Mouse (Mus musculus): ENCODE results near the gene Psen2. TPM values are rescaled to one million over a fixed set of nuclear protein-coding genes. Genes with fewer than 3 reads are reported as not detected.

The Psen2 gene
- polyA plus RNA-seq, 1 experiment from 2014 or later: 17.4 TPM

DNA sequence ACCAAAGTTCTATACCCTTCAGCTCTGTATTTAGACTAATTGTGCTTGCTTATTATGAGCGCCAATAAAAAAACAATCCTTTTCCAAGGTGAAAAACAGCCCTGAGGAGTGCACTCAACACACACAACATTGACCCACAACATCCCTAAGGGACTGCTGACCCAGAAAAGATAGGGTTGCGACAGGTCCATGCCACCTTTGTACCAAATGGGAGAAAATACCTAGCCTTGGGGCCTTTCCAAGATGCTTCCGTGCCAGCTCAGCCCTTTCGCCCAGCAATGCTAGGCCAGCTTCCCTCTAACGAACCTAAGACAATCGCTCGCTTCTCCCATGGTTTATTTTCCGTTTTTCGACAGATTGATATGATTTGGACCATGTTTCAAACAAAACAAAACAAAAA, 66.7 kb downstream of the Psen2 start:
- 90% methylated on average over 9 of the region's 9 CpGs for WGBS
- peak overlapping the region; percentile 64; the same call in 1 of the 2 replicates for H3K4me3 ChIP-seq (ENCODE audit: low read depth, low read length)
- H3K4me1 ChIP-seq (ENCODE audit: control insufficient read depth, insufficient read depth, low read length): 0 out of 2 replicates have a peak, but pooled peaks cover 2% of the 10 kb centered on the region
- ATAC-seq (ENCODE audit: insufficient number of reproducible peaks, insufficient read depth, low FRiP score, low read depth): no peak
- H3K27ac ChIP-seq (ENCODE audit: low read length): no peak overlapping the region
- H3K27me3 ChIP-seq (ENCODE audit: control insufficient read depth, insufficient read depth, low read length): no peaks in the 10 kb centered on the region
- no peaks in the 10 kb centered on the region for H3K9me3 ChIP-seq (ENCODE audit: control insufficient read depth, low read depth, low read length)
- H3K9ac ChIP-seq (replicated peaks; ENCODE audit: low read depth, low read length): no peak overlapping the region
- no peaks in the 10 kb centered on the region for H3K36me3 ChIP-seq (ENCODE audit: control insufficient read depth, insufficient read depth, low read length)
- peak overlapping the region; percentile 53 for H3K4me2 ChIP-seq (replicated peaks; ENCODE audit: low read depth, low read length)

- Histone ChIP-seq H3K4me3 (ENCODE audit: low read depth, low read length) (peak overlapping the region; percentile 64), H3K27me3 (ENCODE audit: control insufficient read depth, insufficient read depth, low read length) (no peaks in the 10 kb centered on the region), H3K9me3 (ENCODE audit: control insufficient read depth, low read depth, low read length) (no peaks in the 10 kb centered on the region), H3K4me1 (ENCODE audit: control insufficient read depth, insufficient read depth, low read length) (0 out of 2 replicates have a peak, but pooled peaks cover 2% of the 10 kb centered on the region), H3K36me3 (ENCODE audit: control insufficient read depth, insufficient read depth, low read length) (no peaks in the 10 kb centered on the region), H3K4me2 (replicated peaks; ENCODE audit: low read depth, low read length) (peak overlapping the region; percentile 91), H3K27ac (ENCODE audit: low read length) (no peak overlapping the region), H3K9ac (replicated peaks; ENCODE audit: low read depth, low read length) (peak overlapping the region; percentile 25; the same call in 1 of the 2 replicates)
- under 1% methylated on average over 57 of the region's 57 CpGs for WGBS
- ATAC-seq (ENCODE audit: insufficient number of reproducible peaks, insufficient read depth, low FRiP score, low read depth): peak; percentile 100
Observed at GRCm38 (mm10) chr1:180195703-180196381, 67.4 kb downstream of the Psen2 start.

GRCm38 (mm10) chr1:180194781-180195471, 68.3 kb downstream of the Psen2 start:
- H3K27ac ChIP-seq (ENCODE audit: low read length): no peak overlapping the region
- WGBS: 22% methylated on average over 9 of the region's 9 CpGs

DNA sequence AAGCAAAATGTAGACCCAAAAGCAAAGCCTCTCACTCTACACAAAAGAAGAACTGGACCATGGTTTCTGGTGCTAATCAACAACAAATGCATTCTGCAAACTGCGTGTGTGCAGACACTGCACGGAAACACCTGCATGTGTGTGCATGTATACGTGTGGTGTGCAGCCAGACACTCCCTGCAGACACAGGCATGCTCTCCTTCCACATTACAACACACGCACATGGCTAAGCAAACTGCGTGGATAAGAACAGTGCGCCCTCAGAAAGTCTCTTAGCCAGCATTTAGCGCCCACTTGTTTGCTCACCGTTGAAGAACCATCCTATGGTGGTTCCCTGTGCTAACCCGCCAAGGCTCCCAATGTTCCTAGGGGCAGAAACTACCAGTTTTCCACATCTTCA, 69.2 kb downstream of the Psen2 start:
- WGBS: 84% methylated on average over 9 of the region's 9 CpGs
- no peaks in the 10 kb centered on the region for H3K27me3 ChIP-seq (ENCODE audit: control insufficient read depth, insufficient read depth, low read length)
- no peak overlapping the region for H3K9ac ChIP-seq (replicated peaks; ENCODE audit: low read depth, low read length)
- no peak overlapping the region; the same call in 1 of the 2 replicates for H3K4me2 ChIP-seq (replicated peaks; ENCODE audit: low read depth, low read length)
- 0 out of 2 replicates have a peak, but pooled peaks cover 2% of the 10 kb centered on the region for H3K4me1 ChIP-seq (ENCODE audit: control insufficient read depth, insufficient read depth, low read length)
- H3K9me3 ChIP-seq (ENCODE audit: control insufficient read depth, low read depth, low read length): no peaks in the 10 kb centered on the region
- no peak for ATAC-seq (ENCODE audit: insufficient number of reproducible peaks, insufficient read depth, low FRiP score, low read depth)
- H3K36me3 ChIP-seq (ENCODE audit: control insufficient read depth, insufficient read depth, low read length): no peaks in the 10 kb centered on the region
- no peak overlapping the region for H3K4me3 ChIP-seq (ENCODE audit: low read depth, low read length)
- H3K27ac ChIP-seq (ENCODE audit: low read length): no peak overlapping the region

More at GRCm38 (mm10) chr1:180194781-180195471, 68.3 kb downstream of the Psen2 start:
- Histone ChIP-seq H3K4me1 (ENCODE audit: control insufficient read depth, insufficient read depth, low read length) (0 out of 2 replicates have a peak, but pooled peaks cover 2% of the 10 kb centered on the region), H3K4me3 (ENCODE audit: low read depth, low read length) (peak overlapping the region; percentile 64), H3K36me3 (ENCODE audit: control insufficient read depth, insufficient read depth, low read length) (no peaks in the 10 kb centered on the region), H3K9me3 (ENCODE audit: control insufficient read depth, low read depth, low read length) (no peaks in the 10 kb centered on the region), H3K27me3 (ENCODE audit: control insufficient read depth, insufficient read depth, low read length) (no peaks in the 10 kb centered on the region), H3K9ac (replicated peaks; ENCODE audit: low read depth, low read length) (peak overlapping the region; percentile 25; the same call in 1 of the 2 replicates), H3K4me2 (replicated peaks; ENCODE audit: low read depth, low read length) (peak overlapping the region; percentile 91)
- peak; percentile 47; the same call in 1 of the 2 replicates for ATAC-seq (ENCODE audit: insufficient number of reproducible peaks, insufficient read depth, low FRiP score, low read depth)

- H3K36me3 ChIP-seq (ENCODE audit: control insufficient read depth, insufficient read depth, low read length): no peaks in the 10 kb centered on the region
- no peak overlapping the region for H3K27ac ChIP-seq (ENCODE audit: low read length)
- no peak overlapping the region for H3K4me2 ChIP-seq (replicated peaks; ENCODE audit: low read depth, low read length)
- WGBS: 78% methylated on average over 8 of the region's 8 CpGs
- H3K4me3 ChIP-seq (ENCODE audit: low read depth, low read length): no peak overlapping the region
- H3K27me3 ChIP-seq (ENCODE audit: control insufficient read depth, insufficient read depth, low read length): no peaks in the 10 kb centered on the region
- H3K4me1 ChIP-seq (ENCODE audit: control insufficient read depth, insufficient read depth, low read length): 0 out of 2 replicates have a peak, but pooled peaks cover 2% of the 10 kb centered on the region
- no peak overlapping the region for H3K9ac ChIP-seq (replicated peaks; ENCODE audit: low read depth, low read length)
- no peaks in the 10 kb centered on the region for H3K9me3 ChIP-seq (ENCODE audit: control insufficient read depth, low read depth, low read length)
- ATAC-seq (ENCODE audit: insufficient number of reproducible peaks, insufficient read depth, low FRiP score, low read depth): no peak
Observed at GRCm38 (mm10) chr1:180193391-180193935, 69.8 kb downstream of the Psen2 start.

DNA sequence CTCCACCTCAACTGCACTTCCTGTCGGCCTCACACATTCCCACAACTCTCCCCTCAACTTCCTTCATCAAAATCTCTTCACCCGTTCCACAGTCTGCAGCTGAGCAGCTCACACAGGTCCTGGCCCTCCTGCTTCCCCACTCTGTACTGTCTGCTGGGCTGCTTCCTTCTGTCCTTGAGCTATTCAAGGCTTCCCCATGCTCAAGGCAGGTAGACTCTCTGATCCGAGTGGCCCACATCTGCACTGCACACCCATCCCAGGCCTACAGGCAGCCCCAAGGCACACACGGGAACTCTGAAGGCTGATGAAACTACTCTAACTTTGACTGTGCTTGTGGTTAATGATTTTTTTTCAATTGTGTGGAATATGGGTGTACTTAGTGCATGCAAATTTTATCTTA, 70.4 kb downstream of the Psen2 start:
- ATAC-seq (ENCODE audit: insufficient number of reproducible peaks, insufficient read depth, low FRiP score, low read depth): no peak
- WGBS: 52% methylated on average over 4 of the region's 4 CpGs
- no peak overlapping the region for H3K4me2 ChIP-seq (replicated peaks; ENCODE audit: low read depth, low read length)
- no peaks in the 10 kb centered on the region for H3K36me3 ChIP-seq (ENCODE audit: control insufficient read depth, insufficient read depth, low read length)
- H3K4me3 ChIP-seq (ENCODE audit: low read depth, low read length): no peak overlapping the region
- H3K4me1 ChIP-seq (ENCODE audit: control insufficient read depth, insufficient read depth, low read length): 0 out of 2 replicates have a peak, but pooled peaks cover 2% of the 10 kb centered on the region
- H3K27ac ChIP-seq (ENCODE audit: low read length): no peak overlapping the region
- no peaks in the 10 kb centered on the region for H3K9me3 ChIP-seq (ENCODE audit: control insufficient read depth, low read depth, low read length)
- H3K9ac ChIP-seq (replicated peaks; ENCODE audit: low read depth, low read length): no peak overlapping the region
- H3K27me3 ChIP-seq (ENCODE audit: control insufficient read depth, insufficient read depth, low read length): no peaks in the 10 kb centered on the region

- Histone ChIP-seq H3K4me1 (ENCODE audit: control insufficient read depth, insufficient read depth, low read length) (0 out of 2 replicates have a peak, but pooled peaks cover 2% of the 10 kb centered on the region), H3K27ac (ENCODE audit: low read length) (no peak overlapping the region), H3K9me3 (ENCODE audit: control insufficient read depth, low read depth, low read length) (no peaks in the 10 kb centered on the region), H3K4me2 (replicated peaks; ENCODE audit: low read depth, low read length) (no peak overlapping the region), H3K36me3 (ENCODE audit: control insufficient read depth, insufficient read depth, low read length) (no peaks in the 10 kb centered on the region), H3K9ac (replicated peaks; ENCODE audit: low read depth, low read length) (no peak overlapping the region), H3K27me3 (ENCODE audit: control insufficient read depth, insufficient read depth, low read length) (no peaks in the 10 kb centered on the region), H3K4me3 (ENCODE audit: low read depth, low read length) (no peak overlapping the region)
- ATAC-seq (ENCODE audit: insufficient number of reproducible peaks, insufficient read depth, low FRiP score, low read depth): no peak
- 77% methylated on average over 7 of the region's 7 CpGs for WGBS
Observed at GRCm38 (mm10) chr1:180191651-180192220, 71.5 kb downstream of the Psen2 start.

DNA sequence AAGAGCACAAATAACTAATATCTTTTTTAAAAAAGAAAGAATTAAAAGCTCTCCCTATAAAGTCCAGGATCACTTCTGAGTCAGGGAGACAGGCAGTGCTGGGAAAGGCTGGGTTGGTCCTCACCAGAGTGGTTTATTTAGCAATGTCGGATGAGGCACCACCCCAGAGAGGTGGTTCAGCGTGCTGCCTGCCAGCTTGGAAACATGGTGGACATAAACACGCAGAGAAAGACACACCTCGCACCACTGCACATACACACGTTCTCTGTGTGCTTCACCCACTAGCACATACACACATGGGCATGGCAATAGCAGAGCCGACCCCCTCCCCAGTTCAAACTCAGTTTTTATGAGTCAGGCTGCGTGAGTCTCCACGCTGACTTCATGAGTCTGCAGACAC, 72.1 kb downstream of the Psen2 start:
- no peak overlapping the region for H3K27ac ChIP-seq (ENCODE audit: low read length)
- H3K4me1 ChIP-seq (ENCODE audit: control insufficient read depth, insufficient read depth, low read length): 0 out of 2 replicates have a peak, but pooled peaks cover 2% of the 10 kb centered on the region
- no peak for ATAC-seq (ENCODE audit: insufficient number of reproducible peaks, insufficient read depth, low FRiP score, low read depth)
- no peak overlapping the region for H3K4me2 ChIP-seq (replicated peaks; ENCODE audit: low read depth, low read length)
- no peaks in the 10 kb centered on the region for H3K27me3 ChIP-seq (ENCODE audit: control insufficient read depth, insufficient read depth, low read length)
- no peaks in the 10 kb centered on the region for H3K9me3 ChIP-seq (ENCODE audit: control insufficient read depth, low read depth, low read length)
- H3K4me3 ChIP-seq (ENCODE audit: low read depth, low read length): no peak overlapping the region
- WGBS: 75% methylated on average over 8 of the region's 8 CpGs
- H3K36me3 ChIP-seq (ENCODE audit: control insufficient read depth, insufficient read depth, low read length): no peaks in the 10 kb centered on the region
- H3K9ac ChIP-seq (replicated peaks; ENCODE audit: low read depth, low read length): no peak overlapping the region
